Mouse (Mus musculus): Measurements from ENCODE around the gene Slc25a42.

Gene Slc25a42

DNA sequence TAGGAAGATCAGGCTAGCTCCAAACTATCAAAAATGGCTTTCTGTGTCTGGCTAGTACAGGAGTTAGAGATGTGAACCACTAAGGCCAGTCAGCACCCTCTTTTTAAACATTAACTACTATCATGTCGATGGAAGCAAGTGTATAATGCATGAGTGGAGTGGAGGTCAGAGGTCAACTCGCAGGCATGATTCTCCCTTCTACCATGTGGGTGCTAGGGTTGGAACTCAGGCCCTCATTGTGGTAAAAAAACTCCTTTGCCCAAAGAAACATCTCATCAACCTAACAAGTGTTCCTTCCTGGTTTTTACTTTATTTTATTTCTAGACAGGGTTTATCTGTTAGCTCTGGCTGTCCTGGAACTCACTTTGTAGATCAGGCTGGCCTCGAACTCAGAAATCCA is 41.4 kb downstream of the Slc25a42 start:
- DNase-seq (ENCODE audit: low spot score) = no peak

DNA sequence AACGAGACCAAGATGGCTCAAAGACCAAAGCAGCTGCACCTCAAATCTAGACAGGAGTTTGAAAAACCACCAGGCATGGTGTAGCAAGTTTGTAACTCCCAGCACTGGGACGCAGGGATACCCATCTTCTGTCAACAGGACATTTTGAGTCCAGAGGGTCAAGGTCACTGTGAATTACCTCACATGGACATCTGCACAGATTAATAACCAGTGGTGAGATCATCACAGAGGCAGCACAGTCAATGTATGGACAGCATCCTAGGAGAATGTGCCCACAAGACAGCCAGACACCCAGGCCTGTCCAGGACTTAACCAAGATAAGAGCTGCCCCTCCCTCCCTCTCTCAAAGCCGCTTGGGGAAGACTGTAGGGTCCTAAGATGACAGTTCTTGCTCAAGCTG is 42.0 kb downstream of the Slc25a42 start:
- DNase-seq (ENCODE audit: low spot score) = no peak

DNA sequence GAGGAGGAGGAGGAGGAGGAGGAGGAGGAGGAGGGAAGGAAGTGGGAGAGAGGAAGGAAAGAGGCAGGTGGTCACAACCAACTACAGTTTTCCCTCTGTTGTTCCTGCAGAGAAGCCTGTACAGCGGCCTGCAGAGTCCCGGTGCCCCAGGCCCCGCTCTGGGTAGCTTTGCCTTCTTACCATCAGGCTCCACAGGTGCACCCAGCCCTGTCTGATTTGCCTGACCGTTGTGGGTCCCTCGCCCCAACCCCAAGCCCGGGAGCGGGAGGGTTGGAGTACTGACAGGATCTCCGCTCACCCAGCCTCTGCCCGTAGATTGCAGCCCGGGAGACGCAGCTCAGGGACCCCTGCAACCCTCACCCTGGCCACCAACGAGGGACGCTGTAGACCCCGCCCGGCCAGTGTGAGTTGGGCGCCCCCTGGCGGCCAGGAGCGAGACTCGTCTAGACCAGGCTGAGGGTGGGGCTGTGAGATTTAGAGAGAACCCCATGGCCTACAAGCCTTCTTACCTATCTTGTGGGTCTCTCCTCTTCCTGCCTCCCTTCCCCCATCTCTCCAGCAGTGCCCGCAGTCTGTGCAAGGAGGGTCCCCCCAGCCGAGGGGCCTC is 45.5 kb downstream of the Slc25a42 start:
- DNase-seq (ENCODE audit: low spot score) = peak; percentile 59

DNA sequence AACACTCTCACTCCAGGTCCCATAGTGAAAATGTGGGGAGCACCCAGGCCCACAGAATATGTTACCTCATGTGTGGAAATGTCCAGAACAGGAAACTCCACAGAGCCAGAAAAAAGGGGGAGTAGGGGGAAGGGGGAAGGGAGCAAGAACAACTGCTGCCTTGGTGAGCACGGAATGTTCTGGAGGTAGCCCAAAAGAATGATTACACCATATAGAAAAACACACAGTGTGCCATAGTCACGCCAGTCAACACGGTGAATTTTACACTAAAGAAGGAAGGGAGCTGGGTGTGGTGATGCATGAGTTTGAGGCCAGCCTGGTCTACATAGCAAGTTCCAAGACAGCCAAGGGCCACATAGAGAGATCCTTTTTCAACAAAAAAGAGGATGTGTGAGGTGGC is 48.8 kb downstream of the Slc25a42 start:
- no peak for DNase-seq (ENCODE audit: low spot score)

DNA sequence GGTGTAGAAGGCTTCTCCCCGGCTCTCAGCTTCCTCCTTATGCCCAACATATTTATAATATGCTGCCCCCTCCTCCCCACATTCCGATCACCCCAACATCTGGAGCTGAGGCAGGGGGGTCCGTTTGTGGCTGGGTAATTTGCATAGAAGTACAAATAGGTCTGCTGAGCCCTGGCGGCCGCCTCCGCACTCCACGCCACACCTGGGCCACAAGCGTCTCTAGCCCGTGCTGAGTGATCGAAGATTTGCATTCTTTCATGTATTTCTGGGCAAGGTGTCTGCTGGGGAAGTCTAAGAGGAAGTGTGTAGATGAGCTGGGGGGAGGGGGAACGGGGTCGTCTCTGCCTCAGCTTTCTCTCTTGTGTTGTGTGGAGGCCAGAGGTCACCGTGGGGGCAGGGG is 52.1 kb downstream of the Slc25a42 start:
- peak; percentile 34 for DNase-seq (ENCODE audit: low spot score)

DNA sequence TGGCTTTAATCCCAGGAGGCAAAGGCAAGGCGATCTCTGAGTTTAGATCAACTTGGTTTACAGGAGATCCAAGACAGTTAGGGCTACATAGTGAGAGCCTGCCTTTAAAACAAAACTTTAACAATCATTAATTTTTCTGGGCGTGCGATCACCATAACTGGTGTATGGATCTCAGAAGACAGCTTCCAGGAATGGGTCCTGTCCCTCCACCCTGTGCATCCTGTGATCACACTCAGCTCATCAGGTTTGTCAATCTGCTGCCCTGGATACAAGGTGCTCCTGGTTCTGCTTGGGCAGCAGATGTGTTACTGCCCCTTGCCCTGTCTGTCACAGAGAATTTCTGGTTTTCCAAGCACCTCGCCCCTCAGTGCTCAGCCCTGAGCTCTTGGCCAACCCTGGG is 52.9 kb downstream of the Slc25a42 start:
- no peak for DNase-seq (ENCODE audit: low spot score)

DNA sequence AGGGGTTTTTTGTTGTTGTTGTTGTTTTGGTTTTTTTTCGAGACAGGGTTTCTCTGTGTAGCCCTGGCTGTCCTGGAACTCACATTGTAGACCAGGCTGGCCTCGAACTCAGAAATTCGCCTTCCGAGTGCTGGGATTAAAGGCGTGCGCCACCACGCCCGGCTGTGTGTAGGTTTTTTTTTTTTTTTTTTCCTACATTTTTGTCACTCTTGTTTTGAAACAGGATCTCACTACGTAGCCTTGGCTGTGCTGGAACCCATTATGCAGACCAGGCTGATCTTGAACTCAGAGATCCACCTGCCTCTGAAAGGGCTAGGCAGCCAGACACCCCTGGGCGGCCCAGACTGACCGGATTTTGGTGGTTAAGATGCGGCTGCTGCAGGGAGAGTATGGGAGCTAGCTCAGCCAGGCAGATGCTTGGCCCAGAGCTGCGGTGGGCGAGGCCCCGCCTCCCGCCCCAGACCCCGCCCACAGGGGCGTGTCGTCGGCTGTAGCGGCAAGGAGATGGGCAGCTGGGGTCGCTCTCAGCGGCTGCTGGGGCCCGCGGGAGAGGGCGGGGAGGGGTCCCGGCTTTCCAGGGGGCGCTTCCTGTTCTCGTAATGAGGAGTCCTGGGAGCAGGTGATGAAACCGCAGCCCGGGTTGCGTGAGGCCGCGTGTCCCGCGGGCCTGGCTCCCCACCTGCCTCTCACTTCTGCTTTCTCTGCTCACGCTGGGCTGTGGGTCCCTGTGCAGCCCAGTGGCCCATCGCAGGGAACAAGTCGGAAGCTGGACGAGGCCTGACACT is 53.8 kb downstream of the Slc25a42 start:
- DNase-seq (ENCODE audit: low spot score) = peak; percentile 64

DNA sequence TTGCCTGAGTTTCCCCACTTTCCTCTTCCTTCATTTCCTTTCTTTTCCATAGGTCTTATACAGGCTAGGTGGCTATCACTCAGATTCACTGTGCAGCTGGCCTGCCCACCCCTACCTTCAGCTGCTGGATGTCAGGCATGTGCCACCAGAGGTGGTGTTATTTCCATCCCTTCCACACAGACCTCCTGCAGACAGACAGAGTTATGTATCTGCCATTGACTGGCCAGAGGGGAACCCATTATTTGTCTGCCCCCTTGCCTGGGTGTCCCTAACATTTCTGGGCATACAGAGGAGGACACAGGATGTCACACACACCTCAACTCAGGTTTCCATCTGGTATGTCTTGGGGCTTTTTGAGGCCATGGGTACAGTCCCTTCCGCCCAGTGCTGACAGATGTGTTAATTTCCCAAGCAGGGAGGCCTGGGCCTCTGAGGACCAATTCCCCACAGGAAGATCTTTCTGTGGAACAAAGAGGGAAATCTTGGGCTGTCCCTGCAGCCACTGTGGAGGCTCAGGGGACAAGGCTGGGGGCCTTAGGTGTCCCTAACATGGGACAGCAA is 54.8 kb downstream of the Slc25a42 start:
- DNase-seq (ENCODE audit: low spot score) = no peak

DNA sequence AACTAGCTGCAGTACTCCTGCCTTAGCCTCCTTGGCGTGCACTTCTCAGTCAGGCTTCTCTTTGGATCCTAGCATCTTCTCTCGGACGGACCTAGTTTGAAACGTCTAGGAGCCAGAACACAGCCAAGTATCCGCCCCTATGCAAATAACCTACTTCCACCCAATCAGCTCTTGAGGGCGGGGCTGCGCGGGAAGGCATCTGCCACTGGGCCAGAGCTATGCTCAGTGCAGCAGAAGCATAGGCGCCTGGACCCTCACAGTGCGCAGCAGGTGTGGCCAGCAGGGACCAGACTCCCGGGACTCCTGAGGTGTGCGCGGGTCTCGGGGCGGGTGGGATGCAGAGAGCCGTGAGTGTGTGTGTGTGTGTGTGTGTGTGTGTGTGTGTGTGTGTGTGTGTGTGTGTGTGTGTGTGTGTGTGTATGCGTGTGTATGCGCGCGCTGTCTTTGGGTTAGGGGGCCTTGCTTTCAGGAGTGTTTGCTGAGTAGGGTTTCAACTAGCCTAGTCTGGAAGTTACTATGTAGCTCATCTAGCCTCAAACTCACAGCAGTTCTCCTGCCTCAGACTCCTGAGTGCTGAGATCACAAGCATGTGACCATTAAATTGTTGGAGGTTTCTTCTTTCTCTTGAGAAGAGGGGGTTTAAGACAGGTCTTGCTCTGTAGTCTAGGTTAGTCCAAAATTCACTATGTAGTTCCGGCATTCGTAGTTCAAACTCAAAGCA is 59.4 kb downstream of the Slc25a42 start:
- peak; percentile 62 for DNase-seq (ENCODE audit: low spot score)

DNA sequence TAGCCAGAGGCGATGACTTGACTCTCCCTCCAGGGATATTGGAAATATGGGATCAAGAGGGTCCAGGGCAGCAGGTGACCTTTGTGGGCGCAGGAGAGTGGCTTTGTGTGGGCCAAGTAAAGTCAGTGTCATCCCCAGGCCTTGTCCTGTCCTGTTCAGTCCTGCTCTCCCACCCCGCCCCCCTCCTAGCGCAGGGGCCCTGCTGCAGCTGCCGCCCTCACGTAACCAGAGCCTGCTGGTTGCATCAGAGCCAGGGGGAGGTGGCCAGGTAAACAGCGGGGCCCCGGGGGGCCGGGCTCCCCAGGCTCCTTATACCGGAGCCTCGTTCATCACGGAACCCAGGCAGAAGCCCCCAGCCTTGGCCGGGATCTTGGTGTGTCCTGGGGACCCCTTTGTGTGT is 61.9 kb downstream of the Slc25a42 start:
- DNase-seq (ENCODE audit: low spot score) = no peak

DNA sequence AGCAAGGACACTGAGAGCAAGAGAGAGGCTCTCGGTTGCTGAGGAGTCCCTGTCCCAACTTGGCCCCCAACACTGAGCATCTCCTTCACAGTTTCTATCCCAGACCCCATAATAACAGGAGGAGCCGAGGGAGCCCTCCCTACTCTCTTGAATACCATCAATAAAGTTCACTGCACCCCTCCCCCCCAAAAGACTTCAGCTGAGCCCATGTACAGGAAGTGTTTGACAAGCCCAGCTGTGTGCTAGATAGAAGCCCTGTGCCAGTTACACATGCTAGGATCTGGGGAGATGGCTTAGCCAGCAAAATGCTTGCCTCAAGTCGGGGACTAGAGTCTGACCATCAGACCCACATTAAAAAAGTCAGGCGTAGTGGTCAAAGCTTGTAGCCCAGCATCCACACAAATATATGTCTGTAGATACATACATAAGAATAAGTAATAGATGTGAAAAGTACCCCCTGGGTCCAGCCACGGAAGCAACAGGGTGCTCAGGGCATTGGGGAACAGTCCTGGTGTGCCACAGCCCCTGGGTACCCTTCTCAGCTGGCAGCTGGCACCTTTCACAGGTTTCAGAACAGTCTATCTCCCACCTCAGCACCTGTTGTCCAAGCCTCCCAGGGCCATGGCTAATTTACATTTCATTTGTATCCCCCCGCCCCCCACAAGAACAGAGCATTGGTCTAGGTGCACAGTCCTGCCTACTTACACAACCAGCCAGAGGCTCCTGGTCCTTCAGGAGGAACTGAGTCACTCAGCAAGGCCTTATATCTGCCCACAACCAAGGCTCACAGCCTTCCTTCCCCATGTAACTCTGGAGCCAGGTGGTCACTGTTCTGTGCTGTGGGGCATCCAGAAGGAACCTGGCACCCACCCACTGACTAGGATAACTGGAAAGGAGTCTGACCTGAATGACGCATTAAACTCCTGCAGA is 64.2 kb downstream of the Slc25a42 start:
- no peak for DNase-seq (ENCODE audit: low spot score)

DNA sequence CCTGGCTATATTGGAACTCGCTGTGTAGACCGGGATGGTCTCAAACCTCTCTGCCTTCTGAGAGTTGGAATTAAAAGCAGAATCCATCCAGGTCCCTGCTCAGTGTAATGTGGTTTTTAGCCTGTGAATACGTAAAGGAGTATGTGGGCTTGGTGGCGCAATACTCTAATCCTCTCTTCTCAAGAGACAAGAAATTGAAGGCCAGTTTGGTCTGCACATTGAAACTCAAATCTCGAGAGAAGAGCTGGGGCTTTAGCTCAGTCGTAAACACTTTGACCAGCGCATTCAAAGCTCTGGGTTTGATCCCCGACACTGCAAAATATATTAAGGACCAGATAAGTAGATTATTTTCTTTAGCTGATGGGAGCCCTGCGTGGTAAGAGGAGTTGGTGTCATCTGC is 72.1 kb downstream of the Slc25a42 start:
- DNase-seq (ENCODE audit: low spot score) = no peak

DNA sequence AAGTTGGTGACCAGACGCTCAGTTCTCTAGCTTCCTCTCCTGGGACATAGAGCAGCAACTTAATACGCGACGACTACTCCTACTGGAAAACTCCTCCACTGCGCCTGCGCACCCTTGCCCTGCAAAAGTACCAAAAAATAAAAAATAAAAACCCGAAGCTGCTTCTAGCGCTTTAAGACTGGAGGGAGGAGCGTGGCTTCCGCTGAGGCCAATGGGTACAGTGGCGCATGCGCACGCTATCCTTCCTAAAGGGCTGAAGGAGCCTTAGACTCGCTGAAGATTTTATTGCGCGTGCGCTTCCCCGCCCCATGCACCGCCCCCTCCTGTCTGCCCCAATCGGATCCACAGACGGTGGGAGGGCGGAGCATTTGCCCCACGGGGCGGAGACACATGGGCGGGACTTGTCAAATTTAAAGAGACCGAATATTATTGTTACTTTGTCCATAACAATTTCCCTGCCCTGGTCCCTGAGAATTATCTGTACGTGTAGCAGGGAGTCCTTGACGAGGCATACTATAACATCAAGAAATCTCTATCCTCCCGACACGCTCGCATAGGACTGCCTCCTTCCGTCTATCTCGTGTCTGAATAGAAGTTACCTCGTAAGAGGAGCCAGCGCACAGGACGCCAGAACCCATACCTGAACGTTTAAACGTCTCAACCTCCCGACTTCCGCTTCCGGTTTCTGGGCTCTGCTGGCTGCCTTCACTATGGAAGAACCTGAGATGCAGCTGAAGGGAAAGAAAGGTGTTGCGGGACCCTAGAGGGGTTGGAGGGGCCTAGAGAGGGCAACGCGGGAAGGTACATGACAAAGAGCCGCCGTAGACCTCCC is 72.9 kb downstream of the Slc25a42 start, which contains the start of the genes Rfxank, Borcs8 and Mef2b:
Gene Rfxank (minus strand): TSS at position 129 of the 832 bp plus-strand sequence.
Gene Borcs8 (plus strand): TSS at position 474 of the 832 bp plus-strand sequence.
Gene Mef2b (plus strand): TSS at position 686 of the 832 bp plus-strand sequence.
- peak; percentile 97 for DNase-seq (ENCODE audit: low spot score)

DNA sequence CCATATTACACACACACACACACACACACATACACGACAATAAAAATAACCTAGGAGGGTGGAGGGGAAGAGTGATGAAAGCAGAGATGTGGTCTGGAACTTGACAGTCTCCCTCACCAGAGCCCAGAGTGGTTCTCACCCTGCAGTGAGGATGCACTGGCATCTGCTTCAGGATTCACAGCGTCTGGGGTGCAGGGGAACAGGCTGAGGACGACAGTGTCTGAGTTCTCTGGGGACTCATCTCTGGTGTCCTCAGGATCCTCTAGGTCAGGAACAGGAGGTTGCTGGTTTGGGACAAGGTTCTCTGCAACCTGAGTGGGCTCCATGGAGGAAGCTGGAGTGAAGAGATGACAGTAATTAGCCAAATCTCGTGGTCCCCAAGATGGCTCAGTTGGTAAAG is 74.2 kb downstream of the Slc25a42 start:
- no peak for DNase-seq (ENCODE audit: low spot score)

DNA sequence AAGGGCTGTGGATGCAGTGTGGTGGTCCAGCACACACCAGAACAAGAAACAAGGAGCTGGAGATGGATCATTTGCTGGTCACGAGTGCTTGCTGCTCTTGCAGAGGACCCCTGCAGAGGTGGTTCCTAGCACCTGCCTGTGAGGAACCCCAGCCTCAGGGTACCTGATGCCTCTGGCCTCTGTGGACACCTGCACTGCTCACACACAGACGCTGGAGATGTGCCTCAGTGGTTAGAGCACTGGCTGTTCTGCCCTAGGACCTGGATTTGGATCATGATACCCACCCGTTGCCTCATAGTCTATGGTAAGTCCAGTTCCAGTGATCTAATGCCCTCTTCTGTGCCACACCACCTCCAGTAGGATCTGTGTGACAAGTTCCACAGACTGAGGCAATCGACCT is 75.5 kb downstream of the Slc25a42 start:
- no peak for DNase-seq (ENCODE audit: low spot score)

DNA sequence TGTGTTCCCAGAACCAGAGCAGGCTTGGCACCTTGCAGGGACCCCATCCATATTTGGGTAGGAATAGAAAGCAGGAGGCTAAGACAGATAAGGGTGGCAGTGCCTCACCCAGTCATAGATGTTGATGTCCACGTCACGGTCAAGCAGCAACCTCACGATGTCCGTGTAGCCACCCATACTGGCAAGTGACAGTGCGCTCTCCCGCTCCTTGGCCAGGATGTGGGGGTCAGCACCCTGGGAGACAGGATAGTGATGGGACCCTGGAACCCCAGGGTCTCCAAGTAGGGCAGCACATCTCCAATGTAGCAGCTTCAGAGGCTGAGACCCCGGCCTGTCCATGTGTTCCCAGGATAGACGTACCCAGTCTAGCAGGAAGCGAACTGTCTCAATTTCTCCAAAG is 77.2 kb downstream of the Slc25a42 start:
- no peak for DNase-seq (ENCODE audit: low spot score)
